Mouse (Mus musculus) cortical plate, adult 2 months (tissue): ENCODE data around the gene Tspear.

ENCODE experiments used
- CTCF ChIP-seq: fragments of 200-500 bp; IDR thresholded peaks from 2 replicates; pipeline ENCODE4 v1.5.1; 2011; ENCODE audit warnings: mild to moderate bottlenecking, control low read depth, low read length; ENCODE audit not compliant: insufficient read depth; ENCODE audit errors: extremely low read depth
- POLR2A ChIP-seq: fragments of 200-500 bp; IDR thresholded peaks from 2 replicates; pipeline ENCODE4 v1.6.1; 2011; ENCODE audit warnings: mild to moderate bottlenecking, low read length, control low read depth; ENCODE audit not compliant: insufficient read depth; ENCODE audit errors: extremely low read depth

GRCm38 (mm10) chr10:77846961-77847360 lies 160.6 kb downstream of the Tspear start:
- TF ChIP-seq POLR2A (no peak), CTCF (no peak)
